Mouse (Mus musculus) MEL (cell line): ENCODE measurements around the gene Olfr464. TPM values are rescaled to one million over a fixed set of nuclear protein-coding genes. Genes with fewer than 3 reads are reported as not detected.

ENCODE experiments used
- DNase-seq: peaks from one replicate; pipeline ENCODE4 v3.0.0; 2011; ENCODE audit warnings: low read depth, low spot score
- H3K27ac ChIP-seq: 2 replicates; pipeline ENCODE4 v1.5.1; 2012; ENCODE audit warnings: low read depth, mild to moderate bottlenecking, control low read depth, low read length, moderate library complexity; ENCODE audit not compliant: control insufficient read depth
- H3K27me3 ChIP-seq, 2 experiments: fragments of 150-350 bp in 1 of 2; sonication (generic) in 1 of 2; 2 replicates each; pipeline ENCODE4 v1.6.1; 2012; ENCODE audit warnings: low read length in 2 of 2, mild to moderate bottlenecking in 2 of 2, improper control_type of control experiment in 1 of 2, moderate library complexity in 1 of 2; ENCODE audit not compliant: insufficient read depth in 2 of 2, control insufficient read depth in 1 of 2
- H3K36me3 ChIP-seq, 2 experiments: 2 replicates each; pipeline ENCODE4 v1.6.1; 2012 to 2014; ENCODE audit warnings: low read length in 2 of 2, improper control_type of control experiment in 1 of 2, inconsistent platforms in 1 of 2, mild to moderate bottlenecking in 1 of 2; ENCODE audit not compliant: insufficient read depth in 2 of 2, control insufficient read depth in 1 of 2
- H3K4me1 ChIP-seq, 2 experiments: fragments of 150-350 bp in 1 of 2; sonication (generic) in 1 of 2; 2 replicates each; pipeline ENCODE4 v1.6.1; 2012; ENCODE audit warnings: low read length in 2 of 2, improper control_type of control experiment in 1 of 2, mild to moderate bottlenecking in 1 of 2; ENCODE audit not compliant: insufficient read depth in 2 of 2, control insufficient read depth in 1 of 2
- H3K4me3 ChIP-seq, 2 experiments: fragments of 150-350 bp in 1 of 2; sonication (generic) in 1 of 2; 2 replicates each; pipeline ENCODE4 v1.5.1; 2012; ENCODE audit warnings: low read depth in 2 of 2, low read length in 2 of 2, mild to moderate bottlenecking in 2 of 2, moderate library complexity in 2 of 2, control low read depth in 1 of 2, improper control_type of control experiment in 1 of 2; ENCODE audit not compliant: control insufficient read depth in 1 of 2, insufficient read depth in 1 of 2
- H3K79me2 ChIP-seq: 2 replicates; pipeline ENCODE4 v1.6.1; 2012; ENCODE audit warnings: mild to moderate bottlenecking, low read length, moderate library complexity; ENCODE audit not compliant: control insufficient read depth, poor library complexity, insufficient read depth
- H3K9ac ChIP-seq: 2 replicates; pipeline ENCODE4 v1.6.1; 2012; ENCODE audit warnings: low read depth, mild to moderate bottlenecking, control low read depth, low read length, moderate library complexity; ENCODE audit not compliant: control insufficient read depth, poor library complexity, severe bottlenecking
- H3K9me3 ChIP-seq: fragments of 150-350 bp; sonication (generic); replicated peaks from 2 replicates; pipeline ENCODE4 v1.6.1; 2012; ENCODE audit warnings: mild to moderate bottlenecking, low read length, improper control_type of control experiment, moderate library complexity; ENCODE audit not compliant: insufficient read depth
- CHD2 ChIP-seq: IDR thresholded peaks from 2 replicates; pipeline ENCODE4 v1.6.1; 2011; ENCODE audit warnings: low read length, improper control_type of control experiment
- CTCF ChIP-seq, 3 experiments: IDR thresholded peaks in 2 of 3; conservative IDR thresholded peaks in 1 of 3; 2 replicates each; pipeline ENCODE4 v1.5.1; 2011 to 2012; ENCODE audit warnings: low read length in 3 of 3, low read depth in 2 of 3, mild to moderate bottlenecking in 2 of 3, improper control_type of control experiment in 1 of 3, inconsistent platforms in 1 of 3, mixed read lengths in 1 of 3, moderate library complexity in 1 of 3; ENCODE audit not compliant: control insufficient read depth in 1 of 3, insufficient read depth in 1 of 3, poor library complexity in 1 of 3, severe bottlenecking in 1 of 3
- E2F4 ChIP-seq: IDR thresholded peaks from 2 replicates; pipeline ENCODE4 v1.6.1; 2011; ENCODE audit warnings: low read depth, low read length, improper control_type of control experiment, borderline replicate concordance
- ELF1 ChIP-seq: IDR thresholded peaks from 2 replicates; pipeline ENCODE4 v1.6.1; 2014; ENCODE audit warnings: low read depth, mild to moderate bottlenecking, inconsistent platforms, low read length, improper control_type of control experiment, moderate library complexity
- EP300 ChIP-seq, 2 experiments: IDR thresholded peaks; 2 replicates each; pipeline ENCODE4 v1.6.1; 2011; ENCODE audit warnings: improper control_type of control experiment in 2 of 2, low read length in 2 of 2, low read depth in 1 of 2, mild to moderate bottlenecking in 1 of 2
- GABPA ChIP-seq: IDR thresholded peaks from 2 replicates; pipeline ENCODE4 v1.6.1; 2012; ENCODE audit warnings: low read depth, mild to moderate bottlenecking, inconsistent platforms, low read length, improper control_type of control experiment, moderate library complexity
- GATA1 ChIP-seq: IDR thresholded peaks from 2 replicates; pipeline ENCODE4 v1.6.1; 2011; ENCODE audit warnings: low read depth, low read length, improper control_type of control experiment
- MAX ChIP-seq: IDR thresholded peaks from 2 replicates; pipeline ENCODE4 v1.6.1; 2011; ENCODE audit warnings: low read length, improper control_type of control experiment
- MEF2A ChIP-seq: IDR thresholded peaks from 2 replicates; pipeline ENCODE4 v1.6.1; 2014; ENCODE audit warnings: low read depth, mild to moderate bottlenecking, inconsistent platforms, low read length, improper control_type of control experiment; ENCODE audit not compliant: poor library complexity, insufficient replicate concordance, severe bottlenecking; ENCODE audit errors: extremely low read depth
- MYB ChIP-seq: IDR thresholded peaks from 2 replicates; pipeline ENCODE4 v1.6.1; 2011; ENCODE audit warnings: mild to moderate bottlenecking, low read depth, low read length, improper control_type of control experiment
- POLR2A ChIP-seq, 2 experiments: IDR thresholded peaks; 2 replicates each; pipeline ENCODE4 v1.6.1; 2011 to 2012; ENCODE audit warnings: low read length in 2 of 2, mild to moderate bottlenecking in 2 of 2, control low read depth in 1 of 2, improper control_type of control experiment in 1 of 2, low read depth in 1 of 2, moderate library complexity in 1 of 2; ENCODE audit not compliant: control insufficient read depth in 1 of 2, insufficient read depth in 1 of 2, poor library complexity in 1 of 2
- RAD21 ChIP-seq: IDR thresholded peaks from 2 replicates; pipeline ENCODE4 v1.6.1; 2011; ENCODE audit warnings: mild to moderate bottlenecking, low read depth, low read length, improper control_type of control experiment
- RCOR1 ChIP-seq: IDR thresholded peaks from 2 replicates; pipeline ENCODE4 v1.6.1; 2012; ENCODE audit warnings: low read depth, mild to moderate bottlenecking, inconsistent platforms, low read length, improper control_type of control experiment
- SIN3A ChIP-seq: IDR thresholded peaks from 2 replicates; pipeline ENCODE4 v1.6.1; 2012; ENCODE audit warnings: low read length, improper control_type of control experiment, inconsistent platforms
- TAL1 ChIP-seq: IDR thresholded peaks from 2 replicates; pipeline ENCODE4 v1.6.1; 2012; ENCODE audit warnings: mild to moderate bottlenecking, inconsistent platforms, low read length, moderate library complexity, mixed read lengths
- TCF12 ChIP-seq: IDR thresholded peaks from 2 replicates; pipeline ENCODE4 v1.6.1; 2014; ENCODE audit warnings: low read depth, mild to moderate bottlenecking, inconsistent platforms, low read length, improper control_type of control experiment, moderate library complexity
- USF2 ChIP-seq, 2 experiments: IDR thresholded peaks; 2 replicates each; pipeline ENCODE4 v1.6.1; 2011 to 2012; ENCODE audit warnings: improper control_type of control experiment in 2 of 2, low read length in 2 of 2, borderline replicate concordance in 1 of 2, inconsistent platforms in 1 of 2, low read depth in 1 of 2, mild to moderate bottlenecking in 1 of 2; ENCODE audit not compliant: insufficient read depth in 1 of 2
- ZKSCAN1 ChIP-seq: IDR thresholded peaks from 2 replicates; pipeline ENCODE4 v1.6.1; 2012; ENCODE audit warnings: low read depth, mild to moderate bottlenecking, inconsistent platforms, low read length, improper control_type of control experiment, moderate library complexity
- ZMIZ1 ChIP-seq: IDR thresholded peaks from 2 replicates; pipeline ENCODE4 v1.6.1; 2012; ENCODE audit warnings: low read depth, mild to moderate bottlenecking, inconsistent platforms, low read length, improper control_type of control experiment, moderate library complexity
- polyA plus RNA-seq, 2 experiments: library from polyadenylated mRNA; stranded (reverse) in 1 of 2; unstranded in 1 of 2; fragments of >175 nt in 1 of 2; fragments of >200 nt in 1 of 2; gene quantifications; 2 replicates each; pipeline versions ENCODE4 v1.2.1 to v1.2.4; 2012; ENCODE audit warnings: low replicate concordance in 2 of 2, low read depth in 1 of 2; ENCODE audit not compliant: insufficient read length in 2 of 2, insufficient read depth in 1 of 2, missing spikeins in 1 of 2
- total RNA-seq: library from RNA; depleted of rRNA; stranded (reverse); fragments of 300-350 nt; gene quantifications from 2 replicates; pipeline ENCODE4 v1.2.3, GENCODE M21; 2012

The Olfr464 gene
- total and polyA plus RNA-seq, 3 experiments: not detected

DNA sequence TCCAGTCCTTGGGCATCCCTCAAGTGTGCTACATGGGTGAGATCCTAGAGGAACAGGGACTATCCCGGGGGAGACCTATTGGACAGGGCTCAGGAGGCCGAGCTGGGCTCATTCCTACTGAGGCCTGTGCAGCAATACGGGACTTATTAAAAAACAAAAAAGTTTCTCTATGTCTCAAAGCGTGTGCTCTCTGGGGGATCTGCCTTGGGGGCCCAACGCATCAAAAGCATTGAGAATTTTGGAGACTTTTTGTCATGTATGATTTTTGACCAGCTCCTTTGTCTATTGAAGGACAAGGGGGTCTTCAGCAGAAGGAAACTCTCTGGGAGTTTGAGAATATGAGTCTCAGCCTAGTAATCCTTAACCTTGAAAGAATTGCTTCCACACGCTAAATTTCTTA is 28.6 kb downstream of the Olfr464 start, which contains the start of gene Olfr462:
Gene Olfr462 (minus strand): TSS at position 101 of the 400 bp plus-strand sequence.
- Histone ChIP-seq H3K27me3 (peaks cover 19 to 21% of the 10 kb centered on the region in 2 experiments), H3K27ac (no peak within 1 kb of the TSS), H3K79me2 (no peaks in the 10 kb centered on the region), H3K9ac (no peak within 1 kb of the TSS), H3K36me3 (no peaks in the 10 kb centered on the region), H3K4me3 (no peak within 1 kb of the TSS), H3K9me3 (no peaks in the 10 kb centered on the region), H3K4me1 (no peaks in the 10 kb centered on the region)
- TF ChIP-seq CTCF (IDR thresholded peaks at IDR 0.05 in 2 of 3, conservative IDR thresholded peaks at IDR 0.05 in 1 of 3; ENCODE audit: control insufficient read depth in 1 of 3, insufficient read depth in 1 of 3, low read depth in 2 of 3, low read length in 3 of 3, poor library complexity in 1 of 3, severe bottlenecking in 1 of 3): no peak
- TF ChIP-seq TAL1: no peak
- TF ChIP-seq RAD21: no peak
- no peak for TF ChIP-seq SIN3A
- TF ChIP-seq GATA1: no peak
- no peak for TF ChIP-seq MYB
- TF ChIP-seq GABPA: no peak
- TF ChIP-seq MAX: no peak
- no peak for TF ChIP-seq MEF2A
- no peak for TF ChIP-seq POLR2A (IDR thresholded peaks at IDR 0.05; ENCODE audit: control insufficient read depth in 1 of 2, insufficient read depth in 1 of 2, low read depth in 1 of 2, low read length in 2 of 2, poor library complexity in 1 of 2)
- TF ChIP-seq EP300 (IDR thresholded peaks at IDR 0.05; ENCODE audit: low read depth in 1 of 2, low read length in 2 of 2): no peak
- no peak for TF ChIP-seq RCOR1
- TF ChIP-seq ZKSCAN1: no peak
- no peak for TF ChIP-seq ELF1
- no peak for TF ChIP-seq USF2 (IDR thresholded peaks at IDR 0.05; ENCODE audit: borderline replicate concordance in 1 of 2, insufficient read depth in 1 of 2, low read depth in 1 of 2, low read length in 2 of 2)
- no peak for TF ChIP-seq ZMIZ1
- no peak for DNase-seq

DNA sequence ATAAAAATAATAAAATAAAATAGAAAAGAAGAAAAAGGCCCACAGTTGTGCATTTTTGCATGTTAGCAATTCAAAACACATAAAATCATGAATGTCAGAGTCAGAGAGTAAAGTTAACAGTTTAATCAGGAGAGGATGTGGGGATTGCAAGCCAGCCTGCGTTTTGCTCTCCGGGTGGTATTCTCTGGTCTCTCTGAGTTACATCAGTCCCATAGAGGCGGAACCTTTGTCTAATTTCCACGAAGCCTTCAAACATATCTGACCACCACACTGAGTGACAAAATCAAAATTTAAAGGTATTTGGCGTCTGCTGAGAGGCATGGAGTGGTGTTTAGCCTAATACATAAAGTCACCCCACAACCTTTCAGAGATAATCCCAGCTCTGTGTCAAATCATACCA is 35.9 kb downstream of the Olfr464 start:
- H3K9me3 ChIP-seq: no peaks in the 10 kb centered on the region
- peaks cover 7 to 18% of the 10 kb centered on the region in 2 experiments for H3K27me3 ChIP-seq
- H3K79me2 ChIP-seq: no peaks in the 10 kb centered on the region
- peaks cover 0 to 5% of the 10 kb centered on the region in 2 experiments; a peak in 2 of 4 replicates for H3K4me1 ChIP-seq
- DNase-seq: peak; percentile 51
- no peaks in the 10 kb centered on the region; a peak in 1 of 4 replicates for H3K36me3 ChIP-seq
- peak overlapping the region; percentile 57; the same call in 1 of the 2 replicates for H3K27ac ChIP-seq
- H3K9ac ChIP-seq: peak overlapping the region; percentile 44; the same call in 1 of the 2 replicates
- peak overlapping the region in 1 of 2 experiments; percentile 51; a peak in 1 of 4 replicates for H3K4me3 ChIP-seq
- TF ChIP-seq TCF12 (peak; percentile 24; the same call in 1 of the 2 replicates), EP300 (IDR thresholded peaks at IDR 0.05; ENCODE audit: low read depth in 1 of 2, low read length in 2 of 2) (peak in 1 of 2 experiments; percentile 21; a peak in 1 of 4 replicates), E2F4 (no peak), CHD2 (no peak)
- TF ChIP-seq, all 39 proteins: peak for 2
